Mouse (Mus musculus): ENCODE results near the gene 9130409I23Rik. TPM values are rescaled to one million over a fixed set of nuclear protein-coding genes. Genes with fewer than 3 reads are reported as not detected.

The 9130409I23Rik gene
- polyA plus RNA-seq, 1 experiment, result 0.04 TPM

GRCm38 (mm10) chr1:181052898-181053297 lies 1.9 kb downstream of the 9130409I23Rik start:
- H3K27ac ChIP-seq (ENCODE audit: insufficient read depth, low read length), result no peak overlapping the region
- no peak for DNase-seq (ENCODE audit: low read depth in 1 of 2, low spot score in 2 of 2)
- 82% methylated on average over 4 of the region's 4 CpGs for WGBS
- no peak for TF ChIP-seq CTCF (IDR thresholded peaks at IDR 0.05; ENCODE audit: extremely low read depth, insufficient read depth, insufficient read length, insufficient replicate concordance)
- no peak for TF ChIP-seq POLR2A (IDR thresholded peaks at IDR 0.05; ENCODE audit: low read depth, low read length)
- H3K4me1 ChIP-seq (ENCODE audit: control insufficient read depth, insufficient read depth, insufficient read length), result no peaks in the 10 kb centered on the region
- no peak overlapping the region for H3K4me3 ChIP-seq (ENCODE audit: extremely low read depth, insufficient read depth, insufficient read length)
- no peaks in the 10 kb centered on the region for H3K36me3 ChIP-seq (ENCODE audit: control insufficient read depth, insufficient read depth, low read length)
- no peaks in the 10 kb centered on the region for H3K27me3 ChIP-seq (ENCODE audit: control insufficient read depth, insufficient read depth, low read length)

DNA sequence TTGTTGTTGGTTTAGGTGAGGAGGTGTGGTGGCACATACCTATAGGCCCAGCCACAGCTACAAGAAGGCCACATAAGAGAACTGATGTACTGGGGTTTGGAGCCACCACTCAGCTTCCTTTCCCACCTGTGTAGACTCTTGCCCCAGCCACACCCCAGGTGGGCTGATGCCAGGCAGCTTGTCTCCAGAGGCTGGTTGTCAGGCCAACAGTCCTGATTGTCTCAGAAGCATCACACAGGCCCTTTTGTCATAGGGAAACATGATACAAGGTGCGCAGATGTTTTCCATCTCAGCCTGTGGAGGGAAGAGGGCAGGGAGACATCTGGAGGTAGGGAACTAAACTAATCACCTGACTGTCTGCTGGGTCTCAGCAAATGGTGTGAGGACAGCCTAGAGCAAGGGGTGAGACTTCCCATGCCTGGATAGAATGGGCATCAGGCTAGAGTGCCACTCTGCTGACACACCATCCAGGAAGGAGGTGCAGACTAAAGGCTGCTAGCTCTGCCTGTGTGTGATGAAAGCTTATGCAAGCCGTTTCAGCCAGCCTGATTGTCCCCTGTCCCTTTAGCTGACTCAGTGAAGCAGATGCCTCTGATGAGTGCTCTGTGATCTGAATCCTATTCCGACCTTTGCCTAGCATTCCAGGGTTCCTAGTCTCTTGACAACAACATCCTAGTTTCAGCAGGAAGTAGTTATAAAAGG lies 10.9 kb downstream of the 9130409I23Rik start:
- Histone ChIP-seq H3K27ac (ENCODE audit: insufficient read depth, low read length) (no peak overlapping the region), H3K36me3 (ENCODE audit: control insufficient read depth, insufficient read depth, low read length) (no peaks in the 10 kb centered on the region), H3K27me3 (ENCODE audit: control insufficient read depth, insufficient read depth, low read length) (no peaks in the 10 kb centered on the region), H3K4me1 (ENCODE audit: control insufficient read depth, insufficient read depth, insufficient read length) (no peaks in the 10 kb centered on the region), H3K4me3 (ENCODE audit: extremely low read depth, insufficient read depth, insufficient read length) (no peak overlapping the region)
- WGBS, result 79% methylated on average over 3 of the region's 3 CpGs
- TF ChIP-seq CTCF (IDR thresholded peaks at IDR 0.05; ENCODE audit: extremely low read depth, insufficient read depth, insufficient read length, insufficient replicate concordance) (no peak), POLR2A (IDR thresholded peaks at IDR 0.05; ENCODE audit: low read depth, low read length) (no peak)
- no peak for DNase-seq (ENCODE audit: low read depth in 1 of 2, low spot score in 2 of 2)

DNA sequence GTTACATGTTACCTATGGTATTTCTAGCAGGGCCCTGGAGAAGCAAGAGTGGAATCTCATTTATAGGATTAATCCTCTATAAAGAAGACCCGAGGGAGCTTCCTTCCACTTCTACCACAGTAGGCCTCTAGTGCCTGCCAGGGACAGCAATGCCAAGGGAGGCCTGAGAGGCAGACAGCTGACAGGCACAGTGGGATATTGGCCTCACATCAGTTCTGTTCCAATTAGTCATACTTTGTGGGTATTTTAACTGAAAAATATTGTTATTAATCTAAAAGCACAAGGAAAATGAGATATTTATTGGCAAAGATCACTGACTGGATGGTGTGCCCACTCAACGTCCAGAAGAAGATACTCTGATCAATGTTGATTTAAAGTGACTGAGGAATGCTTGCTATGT lies 13.0 kb downstream of the 9130409I23Rik start:
- Histone ChIP-seq H3K4me3 (ENCODE audit: extremely low read depth, insufficient read depth, insufficient read length) (no peak overlapping the region), H3K27ac (ENCODE audit: insufficient read depth, low read length) (no peak overlapping the region), H3K27me3 (ENCODE audit: control insufficient read depth, insufficient read depth, low read length) (no peaks in the 10 kb centered on the region), H3K4me1 (ENCODE audit: control insufficient read depth, insufficient read depth, insufficient read length) (no peaks in the 10 kb centered on the region), H3K36me3 (ENCODE audit: control insufficient read depth, insufficient read depth, low read length) (no peaks in the 10 kb centered on the region)
- DNase-seq (ENCODE audit: low read depth in 1 of 2, low spot score in 2 of 2), result no peak
- TF ChIP-seq CTCF (IDR thresholded peaks at IDR 0.05; ENCODE audit: extremely low read depth, insufficient read depth, insufficient read length, insufficient replicate concordance) (no peak), POLR2A (IDR thresholded peaks at IDR 0.05; ENCODE audit: low read depth, low read length) (no peak)
- 72% methylated on average over 2 of the region's 2 CpGs for WGBS

- Histone ChIP-seq H3K4me1 (ENCODE audit: control insufficient read depth, insufficient read depth, insufficient read length) (no peaks in the 10 kb centered on the region), H3K36me3 (ENCODE audit: control insufficient read depth, insufficient read depth, low read length) (no peaks in the 10 kb centered on the region), H3K27ac (ENCODE audit: insufficient read depth, low read length) (no peak overlapping the region), H3K4me3 (ENCODE audit: extremely low read depth, insufficient read depth, insufficient read length) (no peak overlapping the region), H3K27me3 (ENCODE audit: control insufficient read depth, insufficient read depth, low read length) (no peaks in the 10 kb centered on the region)
- 84% methylated on average over 6 of the region's 6 CpGs for WGBS
- TF ChIP-seq POLR2A (IDR thresholded peaks at IDR 0.05; ENCODE audit: low read depth, low read length), result no peak
- TF ChIP-seq CTCF (IDR thresholded peaks at IDR 0.05; ENCODE audit: extremely low read depth, insufficient read depth, insufficient read length, insufficient replicate concordance), result no peak
- no peak for DNase-seq (ENCODE audit: low read depth in 1 of 2, low spot score in 2 of 2)
These were observed 13.6 kb downstream of the 9130409I23Rik start for GRCm38 (mm10) chr1:181064648-181065047.

GRCm38 (mm10) chr1:181068344-181068743 lies 17.3 kb downstream of the 9130409I23Rik start:
- WGBS, result 81% methylated on average over 1 of the region's 1 CpGs
- no peaks in the 10 kb centered on the region for H3K4me1 ChIP-seq (ENCODE audit: control insufficient read depth, insufficient read depth, insufficient read length)
- H3K27ac ChIP-seq (ENCODE audit: insufficient read depth, low read length), result no peak overlapping the region
- DNase-seq (ENCODE audit: low read depth in 1 of 2, low spot score in 2 of 2), result no peak
- H3K27me3 ChIP-seq (ENCODE audit: control insufficient read depth, insufficient read depth, low read length), result no peaks in the 10 kb centered on the region
- no peaks in the 10 kb centered on the region for H3K36me3 ChIP-seq (ENCODE audit: control insufficient read depth, insufficient read depth, low read length)
- H3K4me3 ChIP-seq (ENCODE audit: extremely low read depth, insufficient read depth, insufficient read length), result no peak overlapping the region
- no peak for TF ChIP-seq POLR2A (IDR thresholded peaks at IDR 0.05; ENCODE audit: low read depth, low read length)
- TF ChIP-seq CTCF (IDR thresholded peaks at IDR 0.05; ENCODE audit: extremely low read depth, insufficient read depth, insufficient read length, insufficient replicate concordance), result no peak

DNA sequence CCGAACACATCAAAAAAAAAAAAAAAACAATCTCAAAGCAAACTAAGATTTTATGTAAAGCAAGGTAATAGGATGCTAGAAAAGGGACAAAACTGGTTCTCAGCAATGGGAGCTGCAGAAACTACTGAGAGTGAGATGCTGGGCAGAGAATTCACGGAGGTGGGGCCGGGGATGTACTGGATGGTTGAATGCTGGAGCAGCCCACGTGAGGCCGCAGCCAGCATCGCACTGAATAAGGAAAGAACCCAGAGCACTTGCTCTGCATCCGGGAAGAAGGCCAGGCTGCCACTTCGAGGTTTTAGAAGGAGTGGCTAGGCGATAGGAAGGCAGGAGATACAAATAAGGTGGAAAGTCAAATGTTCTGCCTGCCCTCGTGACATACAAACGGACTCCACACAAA lies 18.6 kb downstream of the 9130409I23Rik start:
- no peak for TF ChIP-seq CTCF (IDR thresholded peaks at IDR 0.05; ENCODE audit: extremely low read depth, insufficient read depth, insufficient read length, insufficient replicate concordance)
- TF ChIP-seq POLR2A (IDR thresholded peaks at IDR 0.05; ENCODE audit: low read depth, low read length), result no peak
- H3K4me1 ChIP-seq (ENCODE audit: control insufficient read depth, insufficient read depth, insufficient read length), result no peaks in the 10 kb centered on the region
- no peaks in the 10 kb centered on the region for H3K27me3 ChIP-seq (ENCODE audit: control insufficient read depth, insufficient read depth, low read length)
- no peak overlapping the region for H3K4me3 ChIP-seq (ENCODE audit: extremely low read depth, insufficient read depth, insufficient read length)
- 72% methylated on average over 11 of the region's 11 CpGs for WGBS
- H3K27ac ChIP-seq (ENCODE audit: insufficient read depth, low read length), result no peak overlapping the region
- H3K36me3 ChIP-seq (ENCODE audit: control insufficient read depth, insufficient read depth, low read length), result no peaks in the 10 kb centered on the region
- DNase-seq (ENCODE audit: low read depth in 1 of 2, low spot score in 2 of 2), result no peak

- no peaks in the 10 kb centered on the region for H3K36me3 ChIP-seq (ENCODE audit: control insufficient read depth, insufficient read depth, low read length)
These were observed 22.0 kb downstream of the 9130409I23Rik start for GRCm38 (mm10) chr1:181073075-181073474.

More at GRCm38 (mm10) chr1:181073075-181073474, 22.0 kb downstream of the 9130409I23Rik start:
- Histone ChIP-seq H3K27ac (ENCODE audit: insufficient read depth, low read length) (no peak overlapping the region), H3K4me1 (ENCODE audit: control insufficient read depth, insufficient read depth, insufficient read length) (no peaks in the 10 kb centered on the region), H3K4me3 (ENCODE audit: extremely low read depth, insufficient read depth, insufficient read length) (no peak overlapping the region), H3K27me3 (ENCODE audit: control insufficient read depth, insufficient read depth, low read length) (no peaks in the 10 kb centered on the region)
- no peak for TF ChIP-seq POLR2A (IDR thresholded peaks at IDR 0.05; ENCODE audit: low read depth, low read length)
- TF ChIP-seq CTCF (IDR thresholded peaks at IDR 0.05; ENCODE audit: extremely low read depth, insufficient read depth, insufficient read length, insufficient replicate concordance), result no peak
- no peak for DNase-seq (ENCODE audit: low read depth in 1 of 2, low spot score in 2 of 2)
- WGBS, result 42% methylated on average over 5 of the region's 5 CpGs
